Mouse (Mus musculus) R1 (cell line): ENCODE data around the gene Zdhhc17.

ENCODE experiments used
- DNase-seq: peaks from one replicate; pipeline ENCODE4 v3.0.0-alpha.2; 2018; ENCODE audit warnings: low read depth, low spot score

Gene Zdhhc17

DNA sequence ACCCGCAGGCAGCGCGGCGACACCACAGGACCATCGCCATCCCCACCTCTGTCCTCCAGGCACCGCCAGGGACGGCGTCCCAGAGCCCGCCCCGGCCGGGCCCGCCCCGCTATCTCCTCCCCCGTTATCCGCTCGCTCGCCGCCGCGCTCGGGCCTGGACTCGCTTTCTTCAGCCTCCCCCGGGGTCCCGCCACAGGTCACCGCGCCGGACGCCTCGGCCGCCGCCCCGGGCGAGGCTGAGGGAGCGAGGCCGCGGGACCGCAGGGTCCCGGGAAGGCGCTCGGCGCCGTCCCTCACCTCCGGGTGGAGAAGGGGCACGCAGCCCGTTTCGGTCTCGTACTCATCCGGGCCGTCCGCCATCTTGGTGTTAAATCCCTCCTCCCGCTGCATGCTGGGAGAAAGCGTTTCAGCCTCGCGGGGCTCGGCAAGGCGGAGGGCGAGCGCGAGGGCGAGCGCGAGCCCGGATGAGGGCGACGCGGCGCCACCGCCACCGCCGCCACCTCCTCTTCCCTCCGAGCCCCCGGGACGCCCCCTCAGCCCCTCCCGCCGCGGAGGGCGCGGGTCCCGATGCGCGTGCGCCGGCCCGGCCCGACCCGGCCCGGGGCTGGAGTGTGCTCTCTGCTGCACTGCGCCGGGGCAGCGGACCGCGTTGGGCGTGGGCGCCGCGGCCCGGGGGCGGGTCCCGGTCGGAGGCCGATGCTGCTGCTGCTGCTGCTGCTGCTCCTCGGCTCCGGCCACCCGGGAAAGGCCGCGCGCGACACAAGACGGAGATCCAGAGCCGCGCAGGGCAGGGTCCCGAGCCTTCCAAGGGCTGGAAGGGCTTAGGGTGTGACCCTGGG is at the start of gene Zdhhc17:
Zdhhc17 (minus strand) TSS at position 500 of the 839 bp plus-strand sequence.
- DNase-seq = peak; percentile 90

DNA sequence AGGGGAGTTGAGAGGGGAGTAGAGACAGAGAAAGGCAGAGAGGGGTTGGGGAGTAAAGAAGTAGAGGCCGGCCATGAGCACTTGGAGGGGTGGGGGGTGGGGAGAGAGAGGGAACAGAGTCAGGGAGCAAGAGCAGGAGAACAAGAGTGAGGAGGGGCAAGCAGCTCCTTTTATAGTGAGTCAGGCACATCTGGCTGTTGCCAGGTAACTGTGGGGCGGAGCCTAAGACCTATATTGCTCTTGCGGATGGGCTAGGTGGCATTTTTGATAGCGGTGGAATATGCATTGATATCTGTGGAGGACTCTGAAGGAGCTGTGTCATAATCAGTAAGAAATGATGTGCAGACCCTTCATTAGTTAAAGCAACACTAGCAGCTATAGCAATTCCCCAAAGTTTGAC is 45.8 kb upstream of the Zdhhc17 start:
- DNase-seq = peak; percentile 55

DNA sequence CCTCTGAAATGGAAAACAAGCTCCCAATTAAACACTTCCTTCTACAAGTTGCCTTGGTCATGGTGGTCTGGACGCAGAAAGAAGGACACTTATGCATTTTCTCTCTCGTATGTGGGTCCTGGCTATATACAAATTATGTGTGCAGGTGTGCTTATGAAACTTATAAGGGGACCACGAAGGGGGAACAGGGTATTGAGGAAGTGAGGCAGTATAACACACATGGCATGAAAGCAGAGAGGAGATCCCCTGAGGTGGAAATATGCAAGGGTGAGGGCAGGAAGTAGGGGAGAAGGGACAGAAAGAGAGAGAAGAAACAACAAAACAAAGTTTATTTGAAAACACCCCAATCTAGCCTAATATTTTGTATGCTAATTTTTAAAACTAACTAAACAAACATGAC is 41.7 kb upstream of the Zdhhc17 start:
- DNase-seq = no peak

DNA sequence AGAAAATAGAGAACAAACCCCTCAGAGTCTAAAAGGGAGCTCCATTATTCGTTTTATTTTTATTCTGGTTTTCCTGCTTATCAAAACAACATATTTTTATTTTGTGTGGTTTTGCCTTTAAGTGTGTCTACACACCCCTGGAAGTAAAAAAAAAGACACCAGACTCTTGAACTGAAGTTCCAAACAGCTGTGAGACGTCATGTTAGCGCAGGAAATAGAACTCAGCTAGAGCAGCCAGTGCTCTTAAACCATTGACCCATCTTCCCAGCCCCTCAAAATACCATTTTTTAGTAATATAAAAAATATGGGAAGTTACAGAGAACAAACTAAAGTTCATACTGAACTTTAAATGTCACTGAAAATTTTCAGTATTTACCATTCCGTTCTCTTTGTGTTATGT is 40.6 kb upstream of the Zdhhc17 start:
- no peak for DNase-seq

DNA sequence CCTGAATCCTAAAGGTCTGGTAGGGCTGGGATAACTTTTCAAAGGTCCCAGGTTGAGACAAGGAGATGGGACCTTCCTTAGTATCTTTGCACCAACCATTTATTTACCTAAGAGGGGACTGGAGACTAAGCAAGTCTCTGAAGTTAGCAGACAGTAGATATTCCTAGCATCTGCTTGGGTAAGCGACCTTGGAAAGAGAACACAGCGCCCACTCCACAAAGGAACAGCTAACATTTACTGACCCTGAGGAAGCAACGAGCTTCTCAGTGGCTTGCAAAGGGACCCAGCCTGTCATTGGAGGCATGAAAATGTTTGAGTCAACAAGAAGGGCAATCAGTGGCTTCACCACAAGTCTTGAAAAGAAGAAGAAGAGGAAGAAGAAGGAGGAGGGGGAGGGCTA is 40.1 kb upstream of the Zdhhc17 start:
- no peak for DNase-seq

DNA sequence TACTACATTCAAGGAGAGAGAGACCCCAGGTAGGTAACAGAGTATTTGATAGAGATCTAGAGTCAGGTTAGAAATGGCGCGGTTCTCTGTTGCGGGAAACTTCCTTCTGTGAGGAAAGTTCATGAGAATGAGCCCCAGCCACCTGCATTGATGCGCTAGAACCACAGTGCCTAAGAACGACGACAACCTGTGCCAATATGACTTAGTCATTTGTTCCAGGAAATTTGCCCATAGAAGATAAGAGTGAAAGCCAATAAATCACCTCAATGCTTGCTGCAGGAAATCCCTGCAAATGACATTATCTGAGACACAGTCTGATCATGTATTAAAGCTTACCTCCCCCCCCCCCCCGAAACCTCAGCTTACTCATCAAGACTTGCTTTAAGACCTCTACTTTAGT is 38.0 kb upstream of the Zdhhc17 start:
- DNase-seq = no peak

DNA sequence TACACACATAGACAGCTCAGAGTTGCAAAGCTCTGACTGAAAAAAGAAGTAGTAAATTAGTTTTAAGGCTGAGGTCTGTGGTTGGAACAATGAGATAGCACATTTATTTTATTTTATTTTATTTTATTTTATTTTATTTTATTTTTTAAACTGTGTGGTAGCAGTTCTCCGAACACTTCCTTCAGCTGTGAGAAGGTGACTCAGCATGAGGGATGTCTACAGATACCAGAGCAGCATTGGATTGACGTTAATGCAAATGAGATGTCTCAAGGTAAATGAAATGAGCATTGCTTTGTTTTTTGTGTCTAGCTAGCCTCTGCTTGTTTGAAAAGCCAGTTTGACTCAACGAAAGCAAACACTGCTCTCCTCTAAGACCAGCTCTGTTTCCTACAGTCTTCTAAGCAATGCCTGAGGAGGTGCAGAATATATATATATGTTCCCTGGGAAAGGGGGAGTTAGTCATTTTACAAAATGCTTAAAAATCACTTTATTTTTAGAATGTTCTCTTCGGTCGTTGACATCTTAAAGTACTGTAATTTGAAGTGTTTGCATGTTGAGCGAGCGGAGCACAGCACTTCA is 30.2 kb upstream of the Zdhhc17 start:
- DNase-seq = no peak

DNA sequence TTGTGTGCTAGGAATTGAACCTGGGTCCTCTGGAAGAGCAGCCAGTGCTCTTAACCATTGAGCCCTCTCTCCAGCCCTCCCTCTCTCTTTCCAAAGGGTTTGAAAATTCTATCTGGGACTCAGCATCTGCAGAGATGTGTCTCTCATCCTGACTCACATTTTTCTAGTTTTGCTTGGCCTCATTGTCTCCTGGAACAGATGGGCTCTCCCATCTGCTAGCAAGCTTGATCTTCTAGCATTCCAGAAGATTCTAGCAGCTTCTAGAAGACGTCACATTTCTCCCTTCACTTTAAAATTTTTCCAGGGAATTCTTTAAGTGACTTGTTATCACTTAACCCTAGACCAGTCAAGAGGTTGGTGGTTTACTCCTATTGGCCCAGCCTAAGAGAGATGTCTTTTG is 26.9 kb upstream of the Zdhhc17 start:
- no peak for DNase-seq

DNA sequence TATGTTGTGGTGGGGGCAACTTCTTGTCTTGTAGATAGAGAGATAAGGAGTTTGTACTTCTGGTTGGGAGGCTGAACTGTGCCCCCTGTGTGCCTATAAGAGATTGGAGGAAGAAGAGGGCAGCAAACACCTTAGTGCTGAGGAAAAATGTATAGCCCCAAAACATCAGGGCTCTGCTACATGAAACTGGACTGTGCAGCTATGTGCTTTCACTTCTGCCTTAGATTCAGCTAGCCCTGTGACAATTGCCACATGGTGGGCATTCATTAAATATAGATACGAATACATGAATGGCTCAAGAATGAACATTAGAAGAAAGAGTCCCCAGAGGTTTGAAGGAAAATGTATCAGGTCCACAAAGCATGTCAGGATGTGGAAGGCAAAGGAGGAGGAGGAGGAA is 25.2 kb upstream of the Zdhhc17 start:
- DNase-seq = no peak

DNA sequence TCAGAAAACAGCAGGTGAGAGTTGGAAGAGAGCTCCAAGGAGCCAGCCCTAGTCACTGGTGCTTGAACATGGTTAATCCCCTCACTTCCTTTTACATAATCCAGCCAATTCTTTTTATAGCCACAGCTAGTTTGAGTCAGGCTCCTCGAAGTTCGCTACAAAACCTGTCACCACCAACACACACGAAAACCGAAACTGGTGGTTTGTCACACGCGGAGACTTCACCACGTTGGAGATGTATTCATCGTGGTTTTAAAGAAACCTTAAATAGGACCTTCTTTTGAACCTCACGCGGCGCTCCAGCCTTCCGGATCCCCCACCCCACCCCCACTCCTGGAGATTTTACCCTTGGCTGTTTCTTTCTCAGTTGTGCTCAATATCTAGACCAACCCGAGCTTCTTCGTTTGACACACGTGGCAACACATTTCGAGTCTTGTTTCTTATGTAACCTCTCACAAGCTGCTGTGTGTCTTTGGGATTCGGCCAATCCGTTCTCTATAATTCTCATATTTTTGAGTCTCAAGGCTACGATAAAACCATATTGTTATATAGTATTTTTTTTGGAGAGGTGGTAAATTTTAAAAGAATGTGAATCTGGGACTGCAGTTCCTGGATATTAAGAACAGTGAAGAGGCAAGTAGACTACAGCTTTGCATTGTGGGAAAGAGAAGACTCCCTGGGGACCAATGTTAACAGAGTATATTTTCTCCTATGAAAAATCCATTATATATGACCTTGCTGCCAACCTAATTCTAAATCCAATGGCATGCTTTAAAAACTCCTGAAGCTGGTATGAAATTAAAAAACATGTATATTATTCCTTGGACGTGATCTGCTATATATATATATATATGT is 21.8 kb upstream of the Zdhhc17 start:
- DNase-seq = no peak

DNA sequence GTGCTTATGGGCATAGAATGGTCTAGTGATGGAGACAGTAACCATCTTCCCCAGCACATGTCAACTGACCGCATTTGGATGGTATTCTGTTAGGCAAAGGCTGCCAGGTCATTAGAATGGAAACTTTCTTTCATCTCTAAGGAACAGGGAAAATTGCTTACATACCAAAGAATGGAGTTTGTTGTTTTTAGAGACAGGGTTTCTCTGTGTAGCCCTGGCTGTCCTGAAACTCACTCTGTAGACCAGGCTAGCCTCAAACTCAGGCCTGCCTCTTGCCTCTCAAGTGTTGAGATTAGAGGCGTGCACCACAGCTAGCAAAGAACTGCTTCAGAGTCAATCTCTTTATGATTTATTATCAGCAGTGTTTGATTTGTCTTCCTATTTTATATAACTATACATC is 20.9 kb upstream of the Zdhhc17 start:
- DNase-seq = no peak

DNA sequence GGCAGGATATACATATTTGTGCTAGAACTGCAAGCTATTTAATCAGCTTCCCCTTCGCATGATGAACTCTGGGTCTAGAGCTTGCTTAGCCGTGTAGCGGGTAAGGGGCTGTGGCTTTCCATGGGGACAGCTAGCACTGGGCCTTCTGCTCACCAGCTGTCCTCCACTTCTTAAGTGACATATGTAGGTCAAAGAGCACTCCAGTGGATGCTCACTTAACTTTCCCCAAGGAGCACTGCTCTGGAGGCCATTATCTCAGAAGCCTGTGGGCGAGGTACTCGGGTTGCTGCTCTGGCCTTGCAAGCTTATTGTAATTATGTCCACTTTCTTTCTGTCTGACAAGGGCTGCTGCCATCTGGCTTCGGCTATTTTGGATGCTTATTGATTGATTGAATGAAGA is 16.2 kb upstream of the Zdhhc17 start:
- DNase-seq = no peak

DNA sequence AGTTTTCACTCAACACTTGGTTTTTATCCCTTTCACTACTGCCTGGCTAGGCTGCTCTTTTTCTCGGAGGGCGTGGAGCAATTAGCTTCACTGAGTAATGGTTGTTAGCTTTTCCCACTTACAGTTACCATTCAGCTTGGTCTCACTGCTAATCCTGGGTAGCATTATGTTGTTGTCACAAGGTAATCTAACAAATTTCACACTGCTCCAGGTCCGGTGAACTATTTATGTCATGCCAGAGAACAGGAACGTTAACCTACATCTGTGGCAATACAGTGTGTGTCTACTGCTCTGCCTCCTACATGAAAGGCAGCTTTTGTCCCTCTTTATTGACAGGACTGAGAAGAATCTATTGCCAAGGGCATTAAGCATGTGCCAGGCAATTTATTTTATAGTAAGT is 14.8 kb upstream of the Zdhhc17 start:
- DNase-seq = no peak

DNA sequence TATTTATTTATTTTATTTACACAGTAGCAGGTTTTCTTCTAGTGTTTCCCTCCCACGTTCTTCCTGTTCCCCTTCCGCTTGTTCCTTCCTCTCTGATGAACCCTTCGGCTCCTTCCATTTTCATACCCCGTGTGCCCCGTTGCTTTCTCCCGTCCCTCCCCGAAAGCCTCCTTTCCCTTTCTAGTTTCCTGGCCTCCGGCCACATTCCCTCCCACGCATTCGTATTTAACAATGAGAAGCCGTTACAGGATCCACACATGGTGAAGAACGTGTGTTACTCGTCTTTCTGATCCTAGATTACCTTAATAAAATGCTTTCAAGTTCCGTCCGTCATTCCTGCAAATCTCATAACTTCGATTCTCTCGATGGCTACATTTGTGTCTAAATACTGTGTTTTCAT is 4.5 kb upstream of the Zdhhc17 start:
- no peak for DNase-seq

DNA sequence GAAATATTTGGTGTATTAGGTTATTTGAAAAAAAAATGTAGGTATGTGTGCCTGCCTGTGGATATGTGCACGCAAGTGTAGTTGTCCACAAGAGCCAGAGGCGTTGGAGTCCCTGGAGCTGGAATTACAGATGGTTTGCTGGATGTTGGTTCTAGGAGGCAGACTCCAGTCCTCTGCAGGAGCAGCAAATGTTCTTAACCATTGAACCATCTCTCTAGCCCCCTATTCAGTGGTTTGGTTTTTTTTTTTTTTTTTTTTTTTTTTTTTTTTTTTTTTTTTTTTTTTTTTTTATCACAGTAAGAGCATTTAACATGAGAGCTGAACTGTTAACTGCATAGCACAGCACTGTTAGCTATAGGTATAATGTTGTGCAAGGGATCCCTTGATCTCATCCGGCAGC is 3.3 kb upstream of the Zdhhc17 start:
- no peak for DNase-seq

DNA sequence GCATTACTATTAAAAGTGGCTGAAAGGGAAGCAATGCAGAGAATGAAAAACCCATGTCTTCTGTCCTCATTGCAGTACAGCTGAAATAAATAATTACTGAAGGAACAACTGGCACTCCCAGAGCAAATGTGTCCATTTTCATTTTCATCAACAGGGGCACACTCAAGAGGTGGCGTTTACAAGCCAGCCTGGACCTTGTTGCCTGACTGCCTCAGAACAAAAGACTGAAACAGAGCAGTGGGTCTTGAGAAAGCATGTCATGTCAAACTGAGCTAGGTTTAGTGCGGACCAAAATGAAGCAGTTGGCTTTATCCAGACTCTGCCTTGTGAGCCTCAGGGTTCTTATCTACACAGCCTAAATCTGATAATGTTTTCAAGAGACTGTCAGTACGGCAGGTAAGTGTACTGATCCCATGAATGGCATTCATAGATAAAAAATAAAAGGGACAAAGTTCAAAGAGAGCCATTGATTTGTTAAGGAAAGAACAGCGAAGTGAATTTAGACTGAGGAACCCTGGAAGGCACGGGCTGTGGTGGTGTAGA is 2.6 kb upstream of the Zdhhc17 start:
- no peak for DNase-seq

DNA sequence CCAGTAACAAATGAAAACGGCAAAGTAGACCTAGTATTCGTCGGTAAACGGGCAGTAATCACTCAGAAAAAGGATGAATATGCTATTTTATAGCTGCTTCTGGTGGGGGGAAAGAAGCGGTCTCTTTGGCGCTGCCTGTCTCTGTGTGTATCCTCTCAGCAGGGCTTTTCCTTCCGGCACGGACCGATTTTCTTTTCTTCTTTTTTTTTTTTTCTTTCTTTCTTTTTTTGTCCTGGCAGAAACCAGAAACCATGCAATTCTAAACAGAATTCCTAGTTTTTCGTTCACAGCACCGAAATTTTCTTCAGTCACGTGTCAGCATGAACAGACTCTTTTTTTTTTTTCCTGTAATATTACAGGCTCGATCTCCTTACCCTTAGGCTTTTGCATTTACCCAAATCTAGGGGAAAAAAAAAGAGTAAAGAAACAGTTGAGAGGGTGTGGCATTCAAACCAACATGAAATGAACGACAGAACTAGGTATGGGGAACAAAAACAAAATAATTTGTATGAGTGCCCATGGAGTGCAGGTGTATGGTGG is 1.4 kb upstream of the Zdhhc17 start:
- DNase-seq = no peak

DNA sequence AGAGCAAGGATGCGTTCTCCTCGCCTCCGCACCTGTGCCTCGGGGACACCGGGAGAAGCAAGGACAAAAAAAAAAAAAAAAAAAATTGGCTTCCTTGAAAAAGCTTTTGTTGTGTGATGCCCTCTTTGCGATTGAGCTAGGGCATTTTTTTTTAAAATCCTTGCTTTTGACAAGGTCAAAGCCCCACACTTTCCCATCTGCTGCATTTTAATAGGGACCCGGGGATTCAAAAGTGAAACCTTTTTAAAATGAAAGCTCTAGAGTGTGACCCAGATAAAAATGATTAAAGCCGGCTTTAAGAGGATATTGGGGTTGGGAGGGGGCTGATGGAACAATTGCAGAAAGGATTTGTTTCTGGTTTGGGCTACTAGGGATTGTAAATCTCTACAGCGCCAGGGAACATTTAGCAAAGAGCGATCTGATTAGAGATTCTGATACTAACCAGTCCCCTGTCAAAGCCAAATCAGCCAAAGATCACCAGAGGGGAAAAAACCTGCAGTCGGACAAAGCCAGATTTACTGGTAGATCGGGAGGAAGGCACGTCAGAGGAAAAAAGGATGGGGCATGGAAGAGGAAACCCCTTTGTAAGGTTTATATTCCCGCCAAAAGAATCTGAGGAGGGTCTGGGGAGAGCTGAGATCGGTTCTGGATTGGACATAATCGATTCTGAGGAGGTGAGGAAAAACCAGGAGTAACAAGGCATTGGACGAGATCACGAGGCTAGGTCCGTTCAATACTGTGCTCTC is 713 bp upstream of the Zdhhc17 start:
- peak; percentile 31 for DNase-seq

DNA sequence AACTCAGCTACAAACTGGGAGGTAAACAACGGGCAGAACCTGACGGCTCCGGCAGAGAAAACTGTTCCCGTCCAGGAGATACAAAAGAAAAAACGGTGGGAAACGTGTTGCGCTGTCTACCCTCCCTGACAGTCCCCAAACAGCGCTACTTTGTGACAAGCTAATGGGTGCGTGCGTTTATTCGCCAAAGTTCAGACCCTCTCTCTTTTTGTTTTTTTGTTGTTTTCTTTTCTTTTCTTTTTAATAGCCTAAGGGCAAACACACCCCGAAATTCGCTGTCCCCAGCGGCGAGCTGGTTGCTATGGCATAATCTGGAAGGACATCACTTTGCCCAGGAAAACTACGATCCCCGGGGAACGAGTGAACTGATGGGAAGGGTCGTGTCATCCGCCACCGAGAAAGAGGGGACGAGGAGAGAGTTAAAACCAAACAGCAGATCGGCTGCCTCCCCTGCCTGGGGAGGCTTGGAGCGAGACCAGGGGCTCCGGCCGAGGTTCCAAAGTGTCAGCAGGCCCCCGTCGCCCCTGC is 763 bp downstream of the Zdhhc17 start:
- peak; percentile 52 for DNase-seq

DNA sequence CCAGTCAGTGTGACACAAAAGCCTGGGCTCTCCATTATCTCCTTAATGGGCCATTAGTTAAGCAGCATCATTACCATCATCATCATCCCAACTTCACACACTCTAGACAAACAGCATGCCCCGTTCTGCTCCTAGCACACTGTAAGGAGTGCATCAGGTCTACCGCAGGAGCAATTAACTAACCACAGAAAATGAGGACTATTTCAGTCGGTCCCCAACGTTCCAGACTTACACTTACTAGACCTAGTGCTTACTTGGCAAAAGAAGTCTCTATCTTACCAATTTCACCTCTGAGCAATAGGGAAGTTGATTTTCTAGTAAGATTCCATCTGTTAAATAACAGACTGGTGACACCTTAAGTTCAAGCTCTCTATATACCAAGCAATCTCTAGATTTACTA is 2.3 kb downstream of the Zdhhc17 start:
- no peak for DNase-seq
